Mouse (Mus musculus): ENCODE data around the gene Wnt5b. TPM values are rescaled to one million over a fixed set of nuclear protein-coding genes. Genes with fewer than 3 reads are reported as not detected.

Gene Wnt5b
- total RNA-seq, 2 experiments from 2014 or later, result 1.8 to 2.2 TPM

DNA sequence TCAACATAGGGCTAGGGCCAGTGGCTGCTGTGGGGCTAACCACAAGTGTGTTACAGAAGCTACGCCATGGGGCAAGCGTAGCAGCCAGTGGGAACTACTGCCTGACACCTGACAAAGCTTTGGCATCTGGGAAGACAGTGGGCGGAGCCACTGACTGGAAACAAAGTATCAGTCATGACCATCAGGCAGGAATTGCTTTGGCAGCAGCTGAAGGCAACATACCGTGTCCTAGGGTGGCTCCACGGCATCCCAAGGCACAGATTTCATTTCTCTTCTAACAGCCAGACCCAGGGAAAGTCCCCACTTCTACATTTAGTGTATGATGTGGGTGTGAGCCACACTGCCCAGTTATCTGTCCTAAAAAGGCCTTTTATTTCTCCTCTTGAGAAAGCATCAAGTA lies 17.6 kb downstream of the Wnt5b start:
- DNase-seq (ENCODE audit: low spot score in 2 of 2), result no peak

DNA sequence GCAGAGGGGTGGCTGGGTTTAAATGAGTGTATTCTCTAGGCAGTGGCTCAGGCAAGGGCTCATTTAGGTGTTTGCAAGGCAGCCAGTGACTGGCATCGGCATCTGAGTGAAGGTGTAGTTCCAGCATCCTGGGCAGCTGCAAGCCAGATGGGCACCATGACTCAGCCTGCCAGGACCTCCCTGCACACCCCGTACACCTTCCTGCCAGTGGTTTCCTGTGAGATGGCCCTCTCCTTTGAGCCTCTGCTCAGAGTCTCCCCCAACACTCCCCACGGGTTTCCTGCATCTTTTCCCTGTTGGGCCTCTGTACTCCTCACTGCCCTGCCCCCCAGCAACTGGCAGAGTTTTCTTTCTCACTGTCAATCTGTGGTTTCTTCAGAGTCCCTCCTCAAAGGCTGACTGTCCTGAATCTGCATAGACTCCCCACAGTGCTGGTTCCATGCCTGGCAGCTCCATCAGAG lies 22.2 kb downstream of the Wnt5b start:
- DNase-seq (ENCODE audit: low spot score in 2 of 2), result no peak

DNA sequence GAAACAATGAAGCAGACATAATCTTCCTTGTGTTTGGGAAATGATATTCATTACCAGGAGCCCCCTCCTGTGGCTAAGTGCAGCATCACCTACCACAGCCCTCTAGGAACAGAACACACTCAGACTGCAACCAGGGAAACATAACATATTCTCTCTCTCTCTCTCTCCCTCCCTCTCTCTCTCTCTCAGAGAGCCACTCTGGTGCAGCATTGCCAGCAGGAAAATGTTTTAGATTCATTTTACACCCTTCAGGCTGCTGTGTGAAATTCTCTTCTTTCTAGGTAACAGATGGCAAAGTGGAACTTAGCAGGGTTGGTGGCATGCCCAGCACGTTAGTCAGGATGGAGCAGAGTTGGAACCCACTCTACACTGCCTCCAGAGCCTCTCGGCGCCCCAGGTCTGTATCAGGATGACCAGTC lies 22.7 kb downstream of the Wnt5b start:
- peak in 1 of 2 experiments; percentile 46 for DNase-seq (ENCODE audit: low spot score in 2 of 2)

GRCm38 (mm10) chr6:119520731-119521130 lies 23.4 kb downstream of the Wnt5b start:
- DNase-seq (ENCODE audit: low spot score in 2 of 2), result no peak

GRCm38 (mm10) chr6:119514085-119514484 lies 30.1 kb downstream of the Wnt5b start:
- DNase-seq (ENCODE audit: low spot score in 2 of 2), result no peak

DNA sequence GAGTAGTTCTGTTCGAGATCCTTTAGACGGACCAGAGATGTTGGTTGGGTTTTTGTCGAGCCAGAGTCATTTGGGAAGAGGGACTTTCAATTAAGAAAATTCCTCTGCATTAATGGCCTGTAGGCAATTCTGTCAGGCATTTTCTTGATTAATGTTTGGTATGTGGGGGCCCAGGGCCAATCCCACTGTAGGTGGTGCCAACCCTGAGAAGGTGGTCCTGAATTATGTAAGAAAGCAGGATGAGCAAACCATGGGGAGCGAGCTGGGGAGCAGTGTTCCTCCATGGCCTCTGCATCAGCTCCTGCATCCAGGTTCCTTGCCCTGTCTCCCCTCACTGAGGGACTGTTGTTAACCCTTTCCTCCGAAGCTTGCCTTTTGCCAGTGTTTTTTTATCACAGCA lies 30.7 kb downstream of the Wnt5b start:
- no peak for DNase-seq (ENCODE audit: low spot score in 2 of 2)

- DNase-seq (ENCODE audit: low spot score in 2 of 2), result no peak
Observed at GRCm38 (mm10) chr6:119512701-119513100, 31.4 kb downstream of the Wnt5b start.

DNA sequence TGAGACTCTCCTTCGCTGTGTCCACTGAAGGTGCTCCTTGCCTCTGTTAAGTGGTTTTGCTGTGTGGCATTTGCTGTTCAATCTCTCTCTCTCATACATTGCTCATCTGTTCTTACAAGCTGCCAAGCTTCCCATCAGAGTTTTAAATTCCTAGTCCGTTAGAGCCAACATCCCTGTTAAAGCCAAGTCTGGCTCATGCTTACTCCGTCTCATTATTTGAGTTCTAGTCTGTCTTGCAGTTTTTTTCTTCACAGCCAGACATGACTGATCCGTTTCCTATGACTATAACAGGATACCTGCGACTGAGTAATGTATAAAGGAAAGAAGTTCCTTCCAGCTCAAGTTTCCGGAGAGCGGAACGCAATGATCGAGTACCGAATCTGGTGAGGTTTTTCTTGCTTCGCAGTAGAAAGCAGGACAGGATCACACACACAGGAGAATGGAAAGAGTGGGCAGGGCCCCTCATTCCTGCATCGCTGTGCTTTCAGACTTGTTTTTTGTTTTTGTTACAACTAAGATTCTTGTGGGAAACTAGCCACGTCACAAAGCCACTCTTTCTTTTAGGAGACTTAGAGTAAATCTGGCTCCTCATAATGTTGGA lies 34.6 kb downstream of the Wnt5b start:
- DNase-seq (ENCODE audit: low spot score in 2 of 2), result no peak

GRCm38 (mm10) chr6:119508634-119509375 lies 35.3 kb downstream of the Wnt5b start:
- DNase-seq (ENCODE audit: low spot score in 2 of 2), result no peak

DNA sequence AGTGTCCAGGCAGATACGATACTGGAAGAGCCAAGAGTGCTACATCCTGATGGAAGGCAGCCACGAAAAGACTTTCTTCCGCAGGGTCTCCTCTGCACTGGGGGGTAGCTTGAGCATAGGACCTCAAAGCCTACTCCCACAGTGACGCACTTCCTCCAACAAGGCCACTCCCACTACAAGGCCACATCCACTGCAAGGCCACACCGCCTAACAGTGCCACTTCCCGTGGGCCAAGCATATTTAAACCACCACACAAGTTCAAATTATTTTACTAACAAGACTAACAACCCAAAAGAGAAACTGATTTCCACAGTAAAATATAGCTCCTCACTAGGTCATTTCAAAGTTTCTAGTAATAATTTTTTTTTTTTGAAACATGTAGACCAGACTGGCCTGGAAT lies 35.9 kb downstream of the Wnt5b start:
- DNase-seq (ENCODE audit: low spot score in 2 of 2), result no peak

DNA sequence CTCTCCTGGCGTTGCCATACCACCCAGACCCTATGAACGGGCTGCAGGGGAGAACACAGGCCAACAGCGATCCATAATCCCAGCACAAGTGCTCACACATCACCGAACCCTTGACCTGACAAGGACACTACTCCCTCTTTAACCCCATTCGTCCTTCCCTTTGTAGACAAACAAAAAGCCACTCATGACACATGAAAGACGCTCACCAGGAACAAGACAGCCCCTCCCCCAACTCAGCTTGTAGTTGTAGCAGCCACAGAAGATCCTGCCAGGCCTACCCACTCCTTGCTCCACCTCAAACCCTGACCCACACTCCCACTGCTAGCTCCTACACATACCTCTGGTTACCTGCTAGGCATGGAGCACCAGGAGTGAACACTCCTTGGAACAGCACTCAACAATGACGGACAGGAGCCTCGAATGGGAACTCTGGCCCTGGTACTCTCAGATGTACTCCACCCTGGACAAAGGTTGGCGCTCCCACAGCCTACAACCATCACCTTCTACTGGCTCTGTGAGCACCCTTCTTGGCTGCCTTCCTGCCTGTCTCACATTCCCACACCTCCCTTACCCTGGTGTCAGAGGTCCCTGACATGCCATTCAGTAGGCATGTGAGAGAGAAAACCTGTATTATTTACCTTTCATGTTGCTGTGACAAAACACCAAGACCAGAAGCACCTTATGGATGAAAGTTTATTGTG lies 38.5 kb downstream of the Wnt5b start:
- DNase-seq (ENCODE audit: low spot score in 2 of 2), result no peak

- no peak for DNase-seq (ENCODE audit: low spot score in 2 of 2)
Observed at GRCm38 (mm10) chr6:119504756-119505155, 39.4 kb downstream of the Wnt5b start.

DNA sequence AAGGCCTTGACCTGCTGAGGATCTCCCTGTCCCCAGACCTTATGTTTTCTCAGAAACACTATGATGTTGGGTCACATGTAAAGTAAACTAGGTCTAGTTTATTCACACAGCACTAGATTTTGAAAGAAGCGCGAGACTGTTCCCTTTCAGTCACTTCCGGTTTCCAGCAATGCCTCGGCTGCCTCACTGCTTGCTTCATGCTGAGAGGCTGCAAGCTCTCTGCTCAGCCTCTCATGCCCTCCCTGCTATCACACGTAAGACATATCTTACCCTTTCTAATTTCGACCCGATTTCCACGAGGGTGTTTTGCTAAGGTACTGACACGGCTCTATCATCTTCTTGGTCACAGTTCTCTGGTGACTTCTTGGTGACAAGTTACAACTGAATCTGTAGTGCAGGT lies 42.1 kb downstream of the Wnt5b start:
- no peak for DNase-seq (ENCODE audit: low spot score in 2 of 2)

DNA sequence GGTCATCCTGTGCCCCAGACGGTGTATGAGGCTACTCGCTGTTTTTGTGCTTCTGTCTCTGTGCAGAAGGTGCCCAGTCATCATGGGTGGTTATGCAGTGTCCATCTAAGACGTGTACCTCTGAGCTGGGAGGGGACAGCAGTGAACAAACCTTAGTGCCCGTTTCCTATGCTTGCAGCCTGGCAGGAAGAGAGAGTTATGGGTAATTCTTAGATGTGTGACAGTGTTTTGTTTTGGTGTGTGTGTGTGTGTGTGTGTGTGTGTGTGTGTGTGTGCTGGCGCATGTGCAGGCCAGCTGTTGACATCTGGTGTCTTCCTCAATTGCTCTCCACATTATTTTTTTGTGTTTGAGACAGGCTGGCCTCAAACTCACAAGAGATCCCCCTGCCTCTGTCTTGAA lies 44.1 kb downstream of the Wnt5b start:
- DNase-seq (ENCODE audit: low spot score in 2 of 2), result no peak

DNA sequence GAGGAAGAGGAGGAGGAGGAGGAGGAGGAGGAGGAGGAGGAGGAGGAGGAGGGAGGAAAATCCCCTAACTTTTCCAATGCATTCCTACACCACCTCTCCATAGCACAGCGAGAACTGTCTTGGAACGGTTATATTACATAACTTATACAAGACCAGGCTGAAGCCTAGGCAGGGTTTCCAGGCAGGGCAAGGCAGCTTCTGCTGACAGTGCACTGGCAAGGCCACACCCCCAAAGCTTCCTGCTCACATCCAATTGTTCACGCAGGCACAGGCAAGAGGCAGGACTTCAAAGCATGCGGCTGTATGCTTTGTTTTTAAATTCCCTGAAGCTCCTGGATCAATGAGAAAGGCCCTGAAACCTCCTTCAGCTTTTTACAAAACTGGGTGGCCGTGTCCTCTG lies 44.9 kb downstream of the Wnt5b start:
- DNase-seq (ENCODE audit: low spot score in 2 of 2), result no peak

GRCm38 (mm10) chr6:119492630-119493014 lies 51.5 kb downstream of the Wnt5b start:
- DNase-seq (ENCODE audit: low spot score in 2 of 2), result no peak

- DNase-seq (ENCODE audit: low spot score in 2 of 2), result no peak
Observed at GRCm38 (mm10) chr6:119491997-119492629, 52.0 kb downstream of the Wnt5b start.

DNA sequence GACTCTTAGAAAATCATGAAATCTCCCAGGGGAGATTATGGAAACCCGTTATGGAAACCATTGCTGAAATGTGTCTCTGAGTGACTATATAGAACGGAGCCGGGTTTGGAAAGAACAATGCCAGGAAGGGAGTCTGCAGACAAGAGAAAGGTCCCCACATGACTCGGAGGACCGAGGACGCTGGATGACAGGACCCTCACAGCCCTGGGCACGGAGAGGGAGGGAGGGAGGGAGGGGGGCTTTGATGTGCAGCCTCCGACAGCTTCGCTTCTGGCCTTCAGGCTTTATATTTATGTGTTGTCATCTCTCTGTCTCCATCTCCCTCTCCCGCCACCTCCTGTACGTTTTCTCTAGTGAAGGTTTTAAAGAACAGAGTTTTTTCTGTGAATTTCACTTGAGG lies 53.1 kb downstream of the Wnt5b start:
- DNase-seq (ENCODE audit: low spot score in 2 of 2), result no peak

- no peak for DNase-seq (ENCODE audit: low spot score in 2 of 2)
Observed at GRCm38 (mm10) chr6:119490549-119490948, 53.6 kb downstream of the Wnt5b start.

GRCm38 (mm10) chr6:119489765-119490164 lies 54.4 kb downstream of the Wnt5b start:
- DNase-seq (ENCODE audit: low spot score in 2 of 2), result peak; percentile 40 to 74

DNA sequence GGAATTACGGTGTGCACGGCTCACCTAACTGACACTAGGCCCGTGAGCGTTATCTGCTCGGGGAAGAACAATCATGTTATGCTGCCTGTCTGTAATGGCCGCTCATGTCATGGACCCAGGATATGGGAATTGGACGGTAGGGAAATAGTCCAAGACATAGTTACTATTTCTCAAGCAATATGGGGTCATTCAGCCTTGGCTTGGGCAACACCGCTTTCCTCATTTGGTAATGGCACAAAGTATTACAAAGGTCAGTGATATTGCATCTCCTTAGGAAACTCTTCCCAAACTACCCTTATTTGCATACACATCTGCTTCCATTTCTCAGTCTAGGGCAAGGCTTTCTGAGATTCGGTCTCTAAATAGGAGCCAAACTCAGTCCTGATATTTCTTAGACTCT lies 56.5 kb downstream of the Wnt5b start:
- no peak for DNase-seq (ENCODE audit: low spot score in 2 of 2)

DNA sequence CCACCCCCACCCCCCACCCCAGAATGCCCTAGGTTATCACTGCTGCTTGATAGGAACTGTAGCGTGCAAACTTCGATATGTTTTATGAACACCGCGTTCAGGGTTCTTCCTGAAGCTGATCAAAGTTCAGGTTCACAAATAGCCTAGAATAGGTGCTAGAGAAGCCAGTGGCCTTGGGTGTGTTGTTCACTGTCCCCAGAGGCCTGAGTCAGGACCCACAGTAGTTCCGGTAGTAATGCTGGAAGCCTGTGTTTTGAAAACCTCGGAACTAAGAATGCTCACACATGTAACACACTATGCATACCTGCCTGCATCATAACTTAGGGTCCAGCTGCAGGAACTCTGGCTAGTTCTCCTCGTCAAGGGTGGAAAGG lies 57.1 kb downstream of the Wnt5b start:
- DNase-seq (ENCODE audit: low spot score in 2 of 2), result no peak

Measured in layer of hippocampus, postnatal 14 days (tissue).